Mouse (Mus musculus): ENCODE measurements at regions not wholly inside any gene's neighbourhood (a gene's known extent, or its start where the extent isn't known, plus 50 kb on each side); places are given as distances from the start of the nearest gene placed in this dataset.
"Not testable (repeated sequence)": the region's sequence is repeated elsewhere in the genome, so short reads cannot be mapped to it uniquely, and the experiment has no call there.

GRCm38 (mm10) chr6:22485828-22486518 lies 129.9 kb upstream of the Fam3c start:
- no peaks in the 10 kb centered on the region for H3K4me1 ChIP-seq (ENCODE audit: control insufficient read depth, insufficient read depth, low read length)
- WGBS: 69% methylated on average over 11 of the region's 11 CpGs
- DNase-seq: no peak
- TF ChIP-seq CTCF (IDR thresholded peaks at IDR 0.05; ENCODE audit: insufficient read depth, low read length) (no peak), POLR2A (IDR thresholded peaks at IDR 0.05; ENCODE audit: borderline replicate concordance, extremely low read depth, low read depth, low read length) (no peak)
- no peak overlapping the region for H3K4me3 ChIP-seq (replicated peaks; ENCODE audit: extremely low read depth, low read depth, low read length)

GRCm38 (mm10) chr6:22482257-22482656 lies 126.2 kb upstream of the Fam3c start:
- not testable (repeated sequence) for H3K4me3 ChIP-seq (replicated peaks; ENCODE audit: extremely low read depth, low read depth, low read length); DNase-seq; H3K4me1 ChIP-seq (ENCODE audit: control insufficient read depth, insufficient read depth, low read length)
- WGBS: 87% methylated on average over 4 of the region's 4 CpGs

GRCm38 (mm10) chr6:22474604-22475003 lies 118.6 kb upstream of the Fam3c start:
- DNase-seq: no peak
- TF ChIP-seq CTCF (IDR thresholded peaks at IDR 0.05; ENCODE audit: insufficient read depth, low read length) (no peak), POLR2A (IDR thresholded peaks at IDR 0.05; ENCODE audit: borderline replicate concordance, extremely low read depth, low read depth, low read length) (no peak)
- 49% methylated on average over 4 of the region's 4 CpGs for WGBS
- H3K4me3 ChIP-seq (replicated peaks; ENCODE audit: extremely low read depth, low read depth, low read length): no peak overlapping the region
- no peaks in the 10 kb centered on the region for H3K4me1 ChIP-seq (ENCODE audit: control insufficient read depth, insufficient read depth, low read length)

- Histone ChIP-seq H3K4me3 (replicated peaks; ENCODE audit: extremely low read depth, low read depth, low read length) (no peak overlapping the region), H3K4me1 (ENCODE audit: control insufficient read depth, insufficient read depth, low read length) (no peaks in the 10 kb centered on the region)
- DNase-seq: no peak
- WGBS: 51% methylated on average over 2 of the region's 2 CpGs
- TF ChIP-seq POLR2A (IDR thresholded peaks at IDR 0.05; ENCODE audit: borderline replicate concordance, extremely low read depth, low read depth, low read length): no peak
- TF ChIP-seq CTCF (IDR thresholded peaks at IDR 0.05; ENCODE audit: insufficient read depth, low read length): no peak
Observed at GRCm38 (mm10) chr6:22474011-22474410, 118.0 kb upstream of the Fam3c start.

GRCm38 (mm10) chr6:22472400-22472799 lies 116.4 kb upstream of the Fam3c start:
- not testable (repeated sequence) for H3K4me3 ChIP-seq (replicated peaks; ENCODE audit: extremely low read depth, low read depth, low read length); H3K4me1 ChIP-seq (ENCODE audit: control insufficient read depth, insufficient read depth, low read length); DNase-seq
- 82% methylated on average over 5 of the region's 5 CpGs for WGBS

- WGBS: 59% methylated on average over 11 of the region's 11 CpGs
- no peaks in the 10 kb centered on the region for H3K4me1 ChIP-seq (ENCODE audit: control insufficient read depth, insufficient read depth, low read length)
- TF ChIP-seq POLR2A (IDR thresholded peaks at IDR 0.05; ENCODE audit: borderline replicate concordance, extremely low read depth, low read depth, low read length): no peak
- no peak for TF ChIP-seq CTCF (IDR thresholded peaks at IDR 0.05; ENCODE audit: insufficient read depth, low read length)
- no peak overlapping the region for H3K4me3 ChIP-seq (replicated peaks; ENCODE audit: extremely low read depth, low read depth, low read length)
- no peak for DNase-seq
Observed at GRCm38 (mm10) chr6:22467334-22467993, 111.4 kb upstream of the Fam3c start.

GRCm38 (mm10) chr6:22465926-22466325 lies 109.9 kb upstream of the Fam3c start:
- no peak for DNase-seq
- TF ChIP-seq POLR2A (IDR thresholded peaks at IDR 0.05; ENCODE audit: borderline replicate concordance, extremely low read depth, low read depth, low read length) (no peak), CTCF (IDR thresholded peaks at IDR 0.05; ENCODE audit: insufficient read depth, low read length) (no peak)
- H3K4me1 ChIP-seq (ENCODE audit: control insufficient read depth, insufficient read depth, low read length): no peaks in the 10 kb centered on the region
- no peak overlapping the region for H3K4me3 ChIP-seq (replicated peaks; ENCODE audit: extremely low read depth, low read depth, low read length)
- WGBS: 91% methylated on average over 1 of the region's 1 CpGs

- WGBS: 55% methylated on average over 7 of the region's 7 CpGs
- TF ChIP-seq CTCF (IDR thresholded peaks at IDR 0.05; ENCODE audit: insufficient read depth, low read length): no peak
- no peak for TF ChIP-seq POLR2A (IDR thresholded peaks at IDR 0.05; ENCODE audit: borderline replicate concordance, extremely low read depth, low read depth, low read length)
- DNase-seq: no peak
- no peak overlapping the region for H3K4me3 ChIP-seq (replicated peaks; ENCODE audit: extremely low read depth, low read depth, low read length)
- H3K4me1 ChIP-seq (ENCODE audit: control insufficient read depth, insufficient read depth, low read length): no peaks in the 10 kb centered on the region; the same call in 1 of the 2 replicates
Observed at GRCm38 (mm10) chr6:22459440-22460016, 103.5 kb upstream of the Fam3c start.

GRCm38 (mm10) chr6:22452203-22452602 lies 96.2 kb upstream of the Fam3c start:
- Histone ChIP-seq H3K4me3 (replicated peaks; ENCODE audit: extremely low read depth, low read depth, low read length) (no peak overlapping the region), H3K4me1 (ENCODE audit: control insufficient read depth, insufficient read depth, low read length) (no peaks in the 10 kb centered on the region)
- WGBS: 82% methylated on average over 2 of the region's 2 CpGs
- no peak for TF ChIP-seq POLR2A (IDR thresholded peaks at IDR 0.05; ENCODE audit: borderline replicate concordance, extremely low read depth, low read depth, low read length)
- DNase-seq: no peak

- Histone ChIP-seq H3K4me1 (ENCODE audit: control insufficient read depth, insufficient read depth, low read length) (no peaks in the 10 kb centered on the region), H3K4me3 (replicated peaks; ENCODE audit: extremely low read depth, low read depth, low read length) (no peak overlapping the region)
- TF ChIP-seq CTCF (IDR thresholded peaks at IDR 0.05; ENCODE audit: insufficient read depth, low read length): no peak
- no peak for TF ChIP-seq POLR2A (IDR thresholded peaks at IDR 0.05; ENCODE audit: borderline replicate concordance, extremely low read depth, low read depth, low read length)
- DNase-seq: no peak
Observed at GRCm38 (mm10) chr6:22450501-22450900, 94.5 kb upstream of the Fam3c start.

Data from lung, adult 2 months (tissue).